Mouse (Mus musculus): ENCODE data around the gene Pla2g2c. TPM values are rescaled to one million over a fixed set of nuclear protein-coding genes. Genes with fewer than 3 reads are reported as not detected.

The Pla2g2c gene
- polyA plus RNA-seq, 1 experiment from 2014 or later = 0.53 TPM

DNA sequence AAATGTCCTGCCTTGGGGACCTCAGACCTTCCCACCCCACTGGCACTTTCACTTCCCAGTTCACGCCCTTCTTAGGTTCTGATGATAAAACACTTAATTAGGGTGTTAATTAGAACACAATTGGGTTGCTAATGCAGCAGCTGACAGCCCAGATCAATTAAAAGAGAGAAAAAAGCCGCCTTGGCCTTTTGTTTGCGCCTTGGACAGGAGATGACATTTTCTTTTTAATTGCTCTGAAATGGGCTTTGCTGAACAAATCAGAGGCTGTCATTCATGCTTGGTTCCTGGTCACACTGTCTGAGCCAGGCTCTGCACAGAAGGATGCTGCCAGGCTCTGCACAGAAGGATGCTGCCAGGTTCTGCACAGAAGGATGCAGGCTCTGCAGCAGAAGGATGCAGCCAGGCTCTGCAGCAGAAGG is 35.5 kb upstream of the Pla2g2c start:
- Histone ChIP-seq H3K27me3 (replicated peaks; ENCODE audit: insufficient read depth, low read length) (no peaks in the 10 kb centered on the region; the same call in 1 of the 2 replicates), H3K9me3 (ENCODE audit: low read length) (no peaks in the 10 kb centered on the region), H3K27ac (ENCODE audit: low read length) (no peak overlapping the region), H3K4me2 (replicated peaks; ENCODE audit: low read depth, low read length) (no peak overlapping the region), H3K4me1 (ENCODE audit: insufficient read depth, low read depth, low read length) (no peaks in the 10 kb centered on the region), H3K4me3 (ENCODE audit: low read depth, low read length) (no peak overlapping the region), H3K9ac (replicated peaks; ENCODE audit: low read depth) (no peak overlapping the region), H3K36me3 (ENCODE audit: insufficient read depth, low read length) (no peaks in the 10 kb centered on the region)
- TF ChIP-seq CTCF (IDR thresholded peaks at IDR 0.05) = no peak
- no peak for TF ChIP-seq EP300 (IDR thresholded peaks at IDR 0.05)
- DNase-seq (ENCODE audit: low spot score) (no peak), ATAC-seq (no peak)
- 30% methylated on average over 3 of the region's 3 CpGs for WGBS

DNA sequence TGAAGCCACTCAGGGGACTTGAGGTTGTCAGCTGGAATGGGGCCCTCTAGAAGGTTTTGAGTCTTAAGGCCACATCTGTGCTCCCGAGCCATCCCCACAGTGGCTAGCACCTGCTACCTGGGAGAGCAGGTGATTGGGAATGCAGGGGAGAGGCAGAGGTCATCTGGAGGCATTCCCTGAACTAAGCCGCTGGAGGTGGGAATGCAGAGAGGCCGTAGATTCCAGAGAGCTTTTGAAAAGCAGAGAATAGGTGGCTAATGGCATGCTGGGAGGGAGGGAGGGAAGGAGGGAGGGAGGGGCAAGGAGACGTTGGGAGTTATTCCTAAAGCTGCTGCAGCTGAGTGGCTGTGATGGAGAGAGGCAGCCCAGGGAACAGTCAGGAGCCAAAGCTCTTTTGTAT is 34.0 kb upstream of the Pla2g2c start:
- TF ChIP-seq CTCF (IDR thresholded peaks at IDR 0.05) = no peak
- TF ChIP-seq EP300 (IDR thresholded peaks at IDR 0.05) = no peak
- Histone ChIP-seq H3K27me3 (replicated peaks; ENCODE audit: insufficient read depth, low read length) (no peaks in the 10 kb centered on the region; the same call in 1 of the 2 replicates), H3K4me2 (replicated peaks; ENCODE audit: low read depth, low read length) (no peak overlapping the region), H3K27ac (ENCODE audit: low read length) (no peak overlapping the region), H3K9ac (replicated peaks; ENCODE audit: low read depth) (no peak overlapping the region), H3K4me3 (ENCODE audit: low read depth, low read length) (no peak overlapping the region), H3K9me3 (ENCODE audit: low read length) (no peaks in the 10 kb centered on the region), H3K36me3 (ENCODE audit: insufficient read depth, low read length) (no peaks in the 10 kb centered on the region), H3K4me1 (ENCODE audit: insufficient read depth, low read depth, low read length) (no peaks in the 10 kb centered on the region)
- 14% methylated on average over 4 of the region's 4 CpGs for WGBS
- no peak for ATAC-seq
- no peak for DNase-seq (ENCODE audit: low spot score)

DNA sequence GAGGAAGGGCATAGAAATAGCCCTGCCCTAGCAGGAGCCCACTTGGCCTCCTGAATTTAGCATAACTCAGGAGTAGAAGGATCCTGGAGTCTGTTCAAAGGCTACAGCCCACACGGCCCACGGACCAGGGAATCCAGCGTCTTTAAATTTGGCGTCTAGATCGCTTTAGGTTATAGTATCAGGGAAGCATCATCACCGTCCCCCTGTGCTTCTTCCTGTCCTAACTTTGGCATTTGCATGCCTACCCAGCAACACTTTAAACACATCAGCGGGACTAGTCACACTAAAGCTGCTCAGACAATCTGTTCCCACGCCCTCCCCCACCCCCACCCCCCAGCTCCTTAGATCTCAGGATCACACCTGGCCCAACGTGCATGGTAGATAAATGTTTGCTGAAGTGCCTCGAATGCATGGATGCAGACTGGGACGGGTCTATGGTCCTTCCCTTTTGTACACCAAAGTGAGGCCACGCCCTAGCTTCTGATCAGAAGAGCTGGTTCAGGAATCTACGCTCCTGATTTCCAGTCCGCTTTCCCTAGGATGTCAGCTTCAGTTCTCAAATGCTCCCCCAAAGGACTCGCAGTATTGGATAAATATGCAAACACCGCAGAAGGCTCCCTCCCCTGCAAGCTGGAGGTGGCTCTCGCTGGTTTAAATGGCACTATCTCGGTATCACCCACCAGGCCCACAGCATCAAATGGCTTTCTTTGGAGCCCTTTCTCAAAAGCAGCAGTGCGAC is 33.0 kb upstream of the Pla2g2c start:
- no peak overlapping the region for H3K4me3 ChIP-seq (ENCODE audit: low read depth, low read length)
- no peak for ATAC-seq
- no peak for DNase-seq (ENCODE audit: low spot score)
- TF ChIP-seq EP300 (IDR thresholded peaks at IDR 0.05) = no peak
- no peak for TF ChIP-seq CTCF (IDR thresholded peaks at IDR 0.05)
- no peaks in the 10 kb centered on the region for H3K9me3 ChIP-seq (ENCODE audit: low read length)
- H3K27me3 ChIP-seq (replicated peaks; ENCODE audit: insufficient read depth, low read length) = no peaks in the 10 kb centered on the region; the same call in 1 of the 2 replicates
- H3K9ac ChIP-seq (replicated peaks; ENCODE audit: low read depth) = no peak overlapping the region
- no peaks in the 10 kb centered on the region for H3K4me1 ChIP-seq (ENCODE audit: insufficient read depth, low read depth, low read length)
- H3K27ac ChIP-seq (ENCODE audit: low read length) = no peak overlapping the region
- H3K4me2 ChIP-seq (replicated peaks; ENCODE audit: low read depth, low read length) = no peak overlapping the region
- WGBS = 7% methylated on average over 19 of the region's 19 CpGs
- no peaks in the 10 kb centered on the region for H3K36me3 ChIP-seq (ENCODE audit: insufficient read depth, low read length)

DNA sequence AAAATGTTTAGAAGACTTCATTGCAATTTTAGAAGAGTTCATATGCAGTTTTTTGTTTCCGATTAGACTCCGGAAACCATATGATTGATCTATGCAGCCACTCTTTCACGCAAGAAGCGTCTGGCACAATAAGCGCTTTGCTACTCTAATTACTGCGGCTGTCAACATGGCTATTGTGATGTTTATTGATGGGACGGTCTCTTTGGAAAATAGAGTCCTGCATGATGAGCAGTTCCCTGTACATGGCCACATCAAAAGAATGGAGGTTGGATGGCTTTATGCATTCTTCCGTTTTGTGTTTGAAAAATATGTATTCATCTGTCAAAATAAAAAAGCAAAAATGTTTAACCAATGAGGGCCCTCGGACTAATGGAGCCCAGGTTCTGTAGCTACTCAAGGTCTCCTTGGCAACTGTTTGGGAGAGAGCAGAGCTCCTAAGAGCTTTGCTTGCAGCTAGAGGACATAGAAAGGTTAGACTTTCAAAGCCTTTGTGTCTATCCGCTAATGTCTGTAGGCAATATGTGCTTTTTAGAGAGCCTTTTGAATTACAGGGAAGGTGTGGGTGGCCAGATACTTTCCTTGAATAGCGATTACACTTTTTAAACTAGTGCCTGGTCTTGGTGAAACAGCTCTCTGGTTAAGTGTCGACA is 31.4 kb upstream of the Pla2g2c start:
- WGBS = 65% methylated on average over 12 of the region's 12 CpGs
- no peak overlapping the region for H3K9ac ChIP-seq (replicated peaks; ENCODE audit: low read depth)
- H3K4me1 ChIP-seq (ENCODE audit: insufficient read depth, low read depth, low read length) = no peaks in the 10 kb centered on the region
- H3K36me3 ChIP-seq (ENCODE audit: insufficient read depth, low read length) = no peaks in the 10 kb centered on the region
- TF ChIP-seq EP300 (IDR thresholded peaks at IDR 0.05) (no peak), CTCF (IDR thresholded peaks at IDR 0.05) (no peak)
- no peak overlapping the region for H3K4me3 ChIP-seq (ENCODE audit: low read depth, low read length)
- no peaks in the 10 kb centered on the region; the same call in 1 of the 2 replicates for H3K27me3 ChIP-seq (replicated peaks; ENCODE audit: insufficient read depth, low read length)
- DNase-seq (ENCODE audit: low spot score) (no peak), ATAC-seq (no peak)
- no peaks in the 10 kb centered on the region for H3K9me3 ChIP-seq (ENCODE audit: low read length)
- no peak overlapping the region for H3K27ac ChIP-seq (ENCODE audit: low read length)
- no peak overlapping the region for H3K4me2 ChIP-seq (replicated peaks; ENCODE audit: low read depth, low read length)

DNA sequence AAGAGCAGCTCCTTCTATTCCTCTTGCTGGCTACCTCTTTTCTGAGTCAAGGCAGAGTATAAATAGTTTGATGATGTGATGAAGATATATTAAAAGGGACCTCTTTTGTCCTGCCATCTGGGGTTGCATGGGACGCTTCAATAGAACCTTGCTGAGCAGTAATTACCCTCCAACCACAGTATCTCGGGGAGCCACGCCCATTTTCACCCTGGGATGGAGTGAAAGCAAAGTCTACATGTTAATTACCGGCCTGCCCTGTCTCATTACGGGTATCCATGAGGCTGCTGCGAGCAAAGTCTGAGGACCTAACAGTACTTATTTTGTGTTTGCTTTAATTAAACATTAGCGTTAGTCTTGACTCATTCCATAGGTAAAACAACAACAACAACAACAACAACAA is 27.9 kb upstream of the Pla2g2c start:
- DNase-seq (ENCODE audit: low spot score) = no peak
- Histone ChIP-seq H3K4me2 (replicated peaks; ENCODE audit: low read depth, low read length) (no peak overlapping the region), H3K9me3 (ENCODE audit: low read length) (no peaks in the 10 kb centered on the region), H3K9ac (replicated peaks; ENCODE audit: low read depth) (no peak overlapping the region), H3K27me3 (replicated peaks; ENCODE audit: insufficient read depth, low read length) (no peaks in the 10 kb centered on the region), H3K4me3 (ENCODE audit: low read depth, low read length) (no peak overlapping the region), H3K36me3 (ENCODE audit: insufficient read depth, low read length) (no peaks in the 10 kb centered on the region), H3K4me1 (ENCODE audit: insufficient read depth, low read depth, low read length) (no peaks in the 10 kb centered on the region), H3K27ac (ENCODE audit: low read length) (no peak overlapping the region)
- 32% methylated on average over 7 of the region's 7 CpGs for WGBS
- no peak for TF ChIP-seq CTCF (IDR thresholded peaks at IDR 0.05)
- ATAC-seq = no peak

DNA sequence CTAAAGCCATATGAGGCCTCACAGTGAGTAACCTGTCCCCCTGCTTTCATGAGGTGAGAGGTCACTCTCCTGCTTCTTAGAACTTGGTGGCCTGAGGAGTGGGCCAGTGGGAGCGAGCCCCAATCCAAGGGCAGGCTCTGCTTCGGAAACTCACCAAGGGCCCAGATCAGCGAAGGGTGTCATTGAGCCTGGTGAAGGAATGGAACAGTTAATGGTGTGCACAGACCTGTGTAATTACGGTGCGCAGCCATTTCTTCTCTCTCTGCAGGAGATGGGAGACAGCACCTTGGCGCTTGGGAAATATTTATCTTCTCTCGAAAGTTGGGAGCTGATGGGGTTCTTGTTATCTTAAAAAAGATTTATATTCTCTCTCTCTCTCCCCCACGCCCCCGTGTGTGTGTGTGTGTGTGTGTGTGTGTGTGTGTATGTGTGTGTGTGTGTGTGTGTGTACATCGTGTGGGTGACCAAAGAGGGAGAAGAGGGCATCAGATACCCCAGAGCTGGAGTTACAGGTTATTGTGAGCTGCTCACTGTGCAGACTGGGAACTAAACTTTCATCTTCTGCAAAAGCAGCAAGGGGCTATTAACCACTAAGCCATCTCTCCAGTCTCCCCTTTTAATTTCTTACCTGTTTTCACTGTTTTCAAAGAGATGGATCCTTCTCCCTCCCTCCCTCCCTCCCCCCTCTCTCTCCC is 27.3 kb upstream of the Pla2g2c start:
- no peaks in the 10 kb centered on the region for H3K36me3 ChIP-seq (ENCODE audit: insufficient read depth, low read length)
- no peaks in the 10 kb centered on the region for H3K4me1 ChIP-seq (ENCODE audit: insufficient read depth, low read depth, low read length)
- no peak for ATAC-seq
- no peak overlapping the region for H3K27ac ChIP-seq (ENCODE audit: low read length)
- WGBS = 54% methylated on average over 9 of the region's 10 CpGs
- no peak for DNase-seq (ENCODE audit: low spot score)
- no peaks in the 10 kb centered on the region for H3K9me3 ChIP-seq (ENCODE audit: low read length)
- no peak overlapping the region for H3K9ac ChIP-seq (replicated peaks; ENCODE audit: low read depth)
- TF ChIP-seq EP300 (IDR thresholded peaks at IDR 0.05) (no peak), CTCF (IDR thresholded peaks at IDR 0.05) (no peak)
- H3K4me2 ChIP-seq (replicated peaks; ENCODE audit: low read depth, low read length) = no peak overlapping the region
- H3K27me3 ChIP-seq (replicated peaks; ENCODE audit: insufficient read depth, low read length) = no peaks in the 10 kb centered on the region
- no peak overlapping the region for H3K4me3 ChIP-seq (ENCODE audit: low read depth, low read length)

All from lung, postnatal 0 days (tissue).